In genomic region chr11:98052129-98052988, GRCm38 (mm10) we compare ENCODE assay signal across 8 mouse cellular contexts. TPM values are rescaled to one million over a fixed set of nuclear protein-coding genes. Genes with fewer than 3 reads are reported as not detected.
DNase-seq lines count a peak whose midpoint lies in the region; ATAC-seq and TF ChIP-seq lines count a peak whose summit lies in the region.

No protein-coding gene starts in this region.

- no peak for DNase-seq in kidney, adult 2 months
- no peak for DNase-seq in kidney, adult 11 months
- peak; percentile 57 for DNase-seq in MN1 (ENCODE audit: low spot score)
- no peak for DNase-seq in urinary bladder, postnatal 10 days (ENCODE audit: low spot score)

- WGBS in kidney, adult 2 months: under 1% methylated on average over 83 of the region's 83 CpGs
- WGBS in embryonic facial prominence, embryonic 15.5 days: under 1% methylated on average over 78 of the region's 83 CpGs
- WGBS in limb, embryonic 12.5 days: under 1% methylated on average over 83 of the region's 83 CpGs
- WGBS in neural tube, embryonic 13.5 days: under 1% methylated on average over 74 of the region's 83 CpGs

- H3K9ac ChIP-seq in embryonic facial prominence, embryonic 15.5 days: peak overlapping the region; percentile 0; the same call in 1 of the 2 replicates
- H3K9ac ChIP-seq in limb, embryonic 12.5 days (replicated peaks): peak overlapping the region; percentile 57
- peak overlapping the region; percentile 83 for H3K9ac ChIP-seq in neural tube, embryonic 13.5 days

- peak overlapping the region; percentile 2; the same call in 1 of the 2 replicates for H3K4me3 ChIP-seq in kidney, adult 2 months (ENCODE audit: insufficient read depth, low read depth, low read length)
- peak overlapping the region; percentile 44 for H3K4me3 ChIP-seq in embryonic facial prominence, embryonic 15.5 days (replicated peaks)
- H3K4me3 ChIP-seq in limb, embryonic 12.5 days (replicated peaks): peak overlapping the region; percentile 51
- H3K4me3 ChIP-seq in neural tube, embryonic 13.5 days: peak overlapping the region; percentile 61

- H3K36me3 ChIP-seq in kidney, adult 2 months (ENCODE audit: control insufficient read depth, insufficient read depth, low read length): no peaks in the 10 kb centered on the region
- no peaks in the 10 kb centered on the region for H3K36me3 ChIP-seq in embryonic facial prominence, embryonic 15.5 days
- H3K36me3 ChIP-seq in limb, embryonic 12.5 days: no peaks in the 10 kb centered on the region
- H3K36me3 ChIP-seq in neural tube, embryonic 13.5 days: no peaks in the 10 kb centered on the region

- ATAC-seq in embryonic facial prominence, embryonic 15.5 days (ENCODE audit: insufficient number of reproducible peaks, low FRiP score, low TSS enrichment, low read depth): peak; percentile 22; the same call in 1 of the 2 replicates
- ATAC-seq in limb, embryonic 12.5 days (ENCODE audit: insufficient number of reproducible peaks, insufficient read depth, low FRiP score, low TSS enrichment, low read depth): no peak
- peak; percentile 62 for ATAC-seq in neural tube, embryonic 13.5 days (ENCODE audit: low read depth)
- ATAC-seq in activated CD4-positive, CD25-positive, alpha-beta regulatory T cell, adult 4 months: no peak

- peak overlapping the region; percentile 69 for H3K4me2 ChIP-seq in embryonic facial prominence, embryonic 15.5 days (replicated peaks)
- peak overlapping the region; percentile 68 for H3K4me2 ChIP-seq in limb, embryonic 12.5 days
- H3K4me2 ChIP-seq in neural tube, embryonic 13.5 days: peak overlapping the region; percentile 60

- H3K27ac ChIP-seq in kidney, adult 2 months (ENCODE audit: insufficient read depth, low read depth, low read length): no peak overlapping the region
- H3K27ac ChIP-seq in embryonic facial prominence, embryonic 15.5 days (replicated peaks): no peak overlapping the region
- H3K27ac ChIP-seq in limb, embryonic 12.5 days: no peak overlapping the region
- H3K27ac ChIP-seq in neural tube, embryonic 13.5 days (replicated peaks): peak overlapping the region; percentile 76

- peaks cover 1% of the 10 kb centered on the region; the same call in 1 of the 2 replicates for H3K27me3 ChIP-seq in kidney, adult 2 months (replicated peaks; ENCODE audit: control insufficient read depth, insufficient read depth, low read length)
- H3K27me3 ChIP-seq in embryonic facial prominence, embryonic 15.5 days: peaks cover 67% of the 10 kb centered on the region
- peaks cover 85% of the 10 kb centered on the region for H3K27me3 ChIP-seq in limb, embryonic 12.5 days
- H3K27me3 ChIP-seq in neural tube, embryonic 13.5 days: peaks cover 38% of the 10 kb centered on the region

- TF ChIP-seq POLR2A in kidney, adult 2 months (IDR thresholded peaks at IDR 0.05; ENCODE audit: low read depth, low read length): no peak

- H3K4me1 ChIP-seq in kidney, adult 2 months (ENCODE audit: control insufficient read depth, insufficient read depth, low read length): no peaks in the 10 kb centered on the region
- peaks cover 27% of the 10 kb centered on the region for H3K4me1 ChIP-seq in embryonic facial prominence, embryonic 15.5 days
- peaks cover 27% of the 10 kb centered on the region for H3K4me1 ChIP-seq in limb, embryonic 12.5 days (replicated peaks)
- peaks cover 41% of the 10 kb centered on the region for H3K4me1 ChIP-seq in neural tube, embryonic 13.5 days (replicated peaks)

- H3K9me3 ChIP-seq in embryonic facial prominence, embryonic 15.5 days (replicated peaks): no peaks in the 10 kb centered on the region
- H3K9me3 ChIP-seq in limb, embryonic 12.5 days: no peaks in the 10 kb centered on the region
- no peaks in the 10 kb centered on the region for H3K9me3 ChIP-seq in neural tube, embryonic 13.5 days

- no peak for TF ChIP-seq CTCF in kidney, adult 2 months (conservative IDR thresholded peaks at IDR 0.05; ENCODE audit: insufficient read depth, insufficient read length, low read depth, low read length)

RNA-seq across cellular contexts. Expression of gene Stac2, which starts 0.9 kb away (rescaled TPM):
- polyA plus RNA-seq in kidney, adult 2 months (2012; rRNA removed): 0.05 and 0.42 TPM in 2 replicates
- polyA plus RNA-seq in embryonic facial prominence, embryonic 15.5 days (2015; fragmentation: Nextera tagmentation; extraction: Ambion mirVana): 0.25 and 0.55 TPM in 2 replicates
- polyA plus RNA-seq in limb, embryonic 12.5 days (2016; fragmentation: Nextera tagmentation; extraction: Ambion mirVana): 0.31 and 0.68 TPM in 2 replicates
- polyA plus RNA-seq in neural tube, embryonic 13.5 days (2015; fragmentation: Nextera tagmentation; extraction: Ambion mirVana): 12.5 and 13.9 TPM in 2 replicates
- polyA plus RNA-seq in activated CD4-positive, CD25-positive, alpha-beta regulatory T cell, adult 4 months (2017; shearing (Covaris generic)): under 1 TPM in 1 of 2 experiments, not detected in 1; 0.37 TPM

RNA-seq across cellular contexts. Expression of gene Rpl19, which starts 25.8 kb away (rescaled TPM):
- polyA plus RNA-seq in kidney, adult 2 months (2012; rRNA removed): 503 and 653 TPM in 2 replicates
- polyA plus RNA-seq in embryonic facial prominence, embryonic 15.5 days (2015; fragmentation: Nextera tagmentation; extraction: Ambion mirVana): 1,021 and 1,069 TPM in 2 replicates
- polyA plus RNA-seq in limb, embryonic 12.5 days (2016; fragmentation: Nextera tagmentation; extraction: Ambion mirVana): 1,014 and 1,051 TPM in 2 replicates
- 660 and 722 TPM in 2 replicates for polyA plus RNA-seq in neural tube, embryonic 13.5 days (2015; fragmentation: Nextera tagmentation; extraction: Ambion mirVana)
- 1,000 to 10,000 TPM; 3,386 to 3,946 TPM for polyA plus RNA-seq in activated CD4-positive, CD25-positive, alpha-beta regulatory T cell, adult 4 months (2017; shearing (Covaris generic))

RNA-seq across cellular contexts. Expression of gene Cacnb1, which starts 29.5 kb away (rescaled TPM):
- polyA plus RNA-seq in kidney, adult 2 months (2012; rRNA removed): 6.1 and 7.6 TPM in 2 replicates
- polyA plus RNA-seq in embryonic facial prominence, embryonic 15.5 days (2015; fragmentation: Nextera tagmentation; extraction: Ambion mirVana): 21.3 and 22.0 TPM in 2 replicates
- 13.2 and 16.0 TPM in 2 replicates for polyA plus RNA-seq in limb, embryonic 12.5 days (2016; fragmentation: Nextera tagmentation; extraction: Ambion mirVana)
- 50.0 and 52.1 TPM in 2 replicates for polyA plus RNA-seq in neural tube, embryonic 13.5 days (2015; fragmentation: Nextera tagmentation; extraction: Ambion mirVana)
- polyA plus RNA-seq in activated CD4-positive, CD25-positive, alpha-beta regulatory T cell, adult 4 months (2017; shearing (Covaris generic)): 1 to 10 TPM; 1.4 to 2.9 TPM

RNA-seq across cellular contexts. Expression of gene Arl5c, which starts 56.4 kb away (rescaled TPM):
- 0.75 and 2.8 TPM in 2 replicates for polyA plus RNA-seq in kidney, adult 2 months (2012; rRNA removed)
- polyA plus RNA-seq in embryonic facial prominence, embryonic 15.5 days (2015; fragmentation: Nextera tagmentation; extraction: Ambion mirVana): 13.0 and 14.7 TPM in 2 replicates
- polyA plus RNA-seq in limb, embryonic 12.5 days (2016; fragmentation: Nextera tagmentation; extraction: Ambion mirVana): 5.9 and 7.1 TPM in 2 replicates
- polyA plus RNA-seq in neural tube, embryonic 13.5 days (2015; fragmentation: Nextera tagmentation; extraction: Ambion mirVana): 5.9 and 8.4 TPM in 2 replicates
- 10 to 100 TPM; 70.4 to 78.5 TPM for polyA plus RNA-seq in activated CD4-positive, CD25-positive, alpha-beta regulatory T cell, adult 4 months (2017; shearing (Covaris generic))

Comparison
In these comparisons a context has a peak if more than half of its experiments do, and no peak if none do; other contexts are left out.
1. H3K4me3 ChIP-seq: peak in every context shown above with its lines; median percentile 61 in neural tube, embryonic 13.5 days; 51 in limb, embryonic 12.5 days; 44 in embryonic facial prominence, embryonic 15.5 days; 2 in kidney, adult 2 months.
2. ATAC-seq: peak in embryonic facial prominence, embryonic 15.5 days (single experiment) and neural tube, embryonic 13.5 days (single experiment); none in limb, embryonic 12.5 days (single experiment) and activated CD4-positive, CD25-positive, alpha-beta regulatory T cell, adult 4 months (single experiment).
3. H3K9ac ChIP-seq: peak in every context shown above with its lines; median percentile 83 in neural tube, embryonic 13.5 days; 57 in limb, embryonic 12.5 days; 0 in embryonic facial prominence, embryonic 15.5 days.
4. Peak in every context shown above with its lines, with median percentiles within 50 percentile points of each other: H3K4me2 ChIP-seq.